Mouse (Mus musculus) left cerebral cortex, adult 2 months (tissue): ENCODE data around the gene Abcg2. TPM values are rescaled to one million over a fixed set of nuclear protein-coding genes. Genes with fewer than 3 reads are reported as not detected.

Experiments used
- DNase-seq, 2 experiments: peaks; one replicate each; pipeline ENCODE4 v3.0.0; 2021 to 2022; ENCODE audit warnings: low spot score in 2 of 2, mixed read lengths in 1 of 2; ENCODE audit errors: extremely low spot score in 1 of 2
- H3K27ac ChIP-seq: fragments of 200-600 bp; 2 replicates; pipeline ENCODE4 v1.8.1; 2022
- H3K4me3 ChIP-seq: fragments of 200-600 bp; 2 replicates; pipeline ENCODE4 v1.8.1; 2022
- CTCF ChIP-seq: fragments of 200-600 bp; IDR thresholded peaks from 2 replicates; pipeline ENCODE4 v1.8.1; 2022; ENCODE audit warnings: antibody characterized with exemption, mild to moderate bottlenecking, moderate library complexity
- intact Hi-C: fragments of 180-260 bp; cut with DNase I; formaldehyde crosslinking; loops from one replicate; pipeline ENCODE4 v1.15.1; 2025
- total RNA-seq, 2 experiments: library from RNA; stranded (reverse); gene quantifications; 2 replicates each; pipeline ENCODE4 v1.2.3; 2021

The Abcg2 gene
- total RNA-seq, 2 experiments from 2014 or later, result 23.2 to 23.7 TPM

DNA sequence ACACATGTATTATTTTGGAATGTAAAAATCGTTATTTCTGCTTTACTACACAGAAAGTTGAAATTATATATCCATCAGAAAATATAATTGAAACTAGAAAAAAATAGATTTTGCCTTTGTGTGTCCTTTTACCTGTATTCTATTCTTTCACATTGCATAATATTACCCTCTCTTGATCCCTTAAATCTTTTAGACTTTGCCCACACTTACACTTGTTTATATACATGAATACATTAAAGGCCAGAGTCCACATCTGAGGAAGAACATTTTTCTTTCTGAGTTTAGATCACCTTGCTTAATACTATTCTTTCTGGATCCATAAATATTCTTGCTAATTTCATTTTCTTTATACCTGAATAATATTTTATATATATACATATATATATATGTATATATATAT is 110.4 kb downstream of the Abcg2 start:
- TF ChIP-seq CTCF, result no peak
- intact Hi-C loops, result no loop called here
- Histone ChIP-seq H3K27ac (no peak overlapping the region), H3K4me3 (no peak overlapping the region)
- DNase-seq, result no peak

- TF ChIP-seq CTCF, result no peak
- no peak for DNase-seq
- Histone ChIP-seq H3K27ac (no peak overlapping the region), H3K4me3 (no peak overlapping the region)
- intact Hi-C loops, result no loop called here
These were observed 126.0 kb downstream of the Abcg2 start for GRCm38 (mm10) chr6:58710369-58710768.

- DNase-seq, result no peak
- H3K4me3 ChIP-seq, result no peak overlapping the region
- TF ChIP-seq CTCF, result no peak
- no peak overlapping the region for H3K27ac ChIP-seq
- intact Hi-C loops, result no loop called here
These were observed 127.6 kb downstream of the Abcg2 start for GRCm38 (mm10) chr6:58711909-58712308.

GRCm38 (mm10) chr6:58733851-58734250 is 149.5 kb downstream of the Abcg2 start:
- TF ChIP-seq CTCF, result no peak
- H3K27ac ChIP-seq, result no peak overlapping the region
- intact Hi-C loops, result no loop called here
- no peak overlapping the region for H3K4me3 ChIP-seq
- no peak for DNase-seq

- no peak overlapping the region for H3K27ac ChIP-seq
- H3K4me3 ChIP-seq, result no peak overlapping the region
- no peak for DNase-seq
- TF ChIP-seq CTCF, result no peak
- intact Hi-C loops, result no loop called here
These were observed 150.8 kb downstream of the Abcg2 start for GRCm38 (mm10) chr6:58735090-58735489.

Other genes starting within 250 kb of the Abcg2 start
- not detected for gene Vmn1r30, start 141.1 kb upstream of the Abcg2 start, total RNA-seq
- gene Vmn1r31, start 109.2 kb upstream of the Abcg2 start, total RNA-seq, result not detected
- gene Herc3, start 246.9 kb downstream of the Abcg2 start, total RNA-seq, result 100 to 1,000 TPM; 170 to 279 TPM